Mouse (Mus musculus): ENCODE data around the gene Skil. TPM values are rescaled to one million over a fixed set of nuclear protein-coding genes. Genes with fewer than 3 reads are reported as not detected.
A peak's percentile ranks its signal among the peaks of the same experiment; 100 is the strongest.

The Skil gene
- polyA plus RNA-seq, 1 experiment from 2014 or later = 14.2 TPM

DNA sequence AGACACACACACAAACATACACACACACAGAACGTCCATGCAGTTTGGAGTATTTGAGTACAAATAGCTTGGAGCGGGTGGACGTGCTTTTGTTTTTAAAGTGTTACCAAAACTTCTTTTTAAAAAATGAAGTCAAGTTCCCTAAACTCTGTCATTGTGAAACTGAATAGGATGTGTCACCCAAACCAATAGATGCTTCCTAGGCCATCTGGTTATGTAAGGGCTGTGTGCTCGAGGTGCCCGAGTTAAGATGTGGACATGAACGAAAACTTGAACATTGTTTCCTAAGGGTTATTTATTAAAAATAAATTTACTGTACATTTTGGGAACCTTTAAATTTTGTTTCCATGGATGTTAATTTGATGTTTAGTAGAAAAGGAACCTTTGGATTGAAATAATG is 11.7 kb downstream of the Skil start:
- Histone ChIP-seq H3K4me1 (ENCODE audit: control insufficient read depth, insufficient read depth, low read length) (peaks cover 5% of the 10 kb centered on the region), H3K36me3 (ENCODE audit: control insufficient read depth, insufficient read depth, low read length) (no peaks in the 10 kb centered on the region), H3K9ac (ENCODE audit: low read depth, low read length) (no peak overlapping the region), H3K4me3 (ENCODE audit: low read length) (no peak overlapping the region), H3K27me3 (replicated peaks; ENCODE audit: control insufficient read depth, insufficient read depth, low read length) (no peaks in the 10 kb centered on the region), H3K9me3 (ENCODE audit: control insufficient read depth, low read length) (no peaks in the 10 kb centered on the region), H3K27ac (ENCODE audit: low read length) (no peak overlapping the region), H3K4me2 (ENCODE audit: low read depth, low read length) (no peak overlapping the region)
- WGBS = 89% methylated on average over 6 of the region's 6 CpGs
- no peak for ATAC-seq

DNA sequence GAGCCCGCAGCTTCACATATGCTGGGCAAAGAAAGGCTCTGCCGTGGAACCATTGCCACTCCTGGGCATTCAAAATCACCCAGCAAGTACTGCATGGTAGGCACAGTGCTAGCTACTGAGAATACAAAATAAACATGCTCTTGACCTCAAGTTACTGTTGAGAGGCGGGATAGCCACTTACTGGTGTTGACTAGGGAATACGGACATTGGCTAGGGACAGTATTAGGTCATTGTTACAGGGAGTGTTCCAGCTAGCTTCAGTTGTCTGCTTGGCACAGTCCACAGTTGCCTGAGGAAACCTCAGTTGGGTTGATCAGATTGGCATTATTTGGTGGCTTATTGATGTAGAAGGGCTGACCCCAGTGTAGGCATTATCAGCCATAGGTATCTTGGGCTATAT is 12.8 kb downstream of the Skil start:
- no peak for ATAC-seq
- H3K4me2 ChIP-seq (ENCODE audit: low read depth, low read length) = no peak overlapping the region

DNA sequence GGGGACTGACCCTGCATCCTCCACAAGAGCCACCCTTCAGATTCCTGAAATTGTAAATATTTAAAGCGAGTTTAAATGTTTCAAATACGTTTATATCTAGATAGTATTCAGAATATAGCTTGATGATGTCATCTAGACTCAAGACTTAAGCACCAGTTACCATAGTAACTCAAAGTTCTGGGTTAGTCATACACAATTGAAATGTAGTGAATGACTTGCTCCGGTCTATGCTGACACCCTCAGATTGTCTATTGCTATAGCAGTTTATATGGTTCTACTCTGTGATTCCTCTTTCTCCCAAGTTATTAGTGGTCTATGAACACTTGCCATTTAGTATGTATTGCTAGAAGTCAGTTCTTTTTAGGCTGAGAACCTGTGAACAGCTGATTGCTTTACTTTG is 14.2 kb downstream of the Skil start:
- Histone ChIP-seq H3K9ac (ENCODE audit: low read depth, low read length) (no peak overlapping the region), H3K4me1 (ENCODE audit: control insufficient read depth, insufficient read depth, low read length) (peaks cover 3% of the 10 kb centered on the region), H3K4me3 (ENCODE audit: low read length) (no peak overlapping the region), H3K27ac (ENCODE audit: low read length) (no peak overlapping the region), H3K27me3 (replicated peaks; ENCODE audit: control insufficient read depth, insufficient read depth, low read length) (no peaks in the 10 kb centered on the region), H3K4me2 (ENCODE audit: low read depth, low read length) (no peak overlapping the region), H3K36me3 (ENCODE audit: control insufficient read depth, insufficient read depth, low read length) (peaks cover 2% of the 10 kb centered on the region), H3K9me3 (ENCODE audit: control insufficient read depth, low read length) (no peaks in the 10 kb centered on the region)
- WGBS = 62% methylated on average over 3 of the region's 3 CpGs
- peak; percentile 46; the same call in 1 of the 2 replicates for ATAC-seq

More for the DNA sequence above, 12.8 kb downstream of the Skil start:
- Histone ChIP-seq H3K27me3 (replicated peaks; ENCODE audit: control insufficient read depth, insufficient read depth, low read length) (no peaks in the 10 kb centered on the region), H3K36me3 (ENCODE audit: control insufficient read depth, insufficient read depth, low read length) (no peaks in the 10 kb centered on the region), H3K27ac (ENCODE audit: low read length) (no peak overlapping the region), H3K9ac (ENCODE audit: low read depth, low read length) (no peak overlapping the region), H3K4me3 (ENCODE audit: low read length) (no peak overlapping the region), H3K9me3 (ENCODE audit: control insufficient read depth, low read length) (no peaks in the 10 kb centered on the region), H3K4me1 (ENCODE audit: control insufficient read depth, insufficient read depth, low read length) (peaks cover 4% of the 10 kb centered on the region)
- WGBS = 85% methylated on average over 4 of the region's 4 CpGs

DNA sequence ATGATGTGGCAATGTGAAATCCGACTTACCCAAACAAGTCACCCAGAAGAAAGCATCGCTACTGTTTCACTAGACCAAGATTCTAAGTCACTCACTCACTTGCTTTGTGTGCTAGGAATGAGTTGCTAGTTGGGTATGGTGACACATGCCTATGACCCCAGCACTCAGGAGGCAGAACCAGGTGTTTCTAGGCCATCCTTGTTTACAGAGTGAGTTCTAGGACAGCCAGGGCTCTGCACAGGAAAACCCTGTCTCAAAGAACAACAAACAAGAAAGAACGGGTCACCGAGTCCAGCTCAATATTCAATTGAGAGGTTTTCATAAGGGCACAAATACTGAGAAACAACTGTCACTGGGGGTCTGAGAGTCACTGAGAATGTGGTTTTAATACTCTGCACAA is 28.2 kb downstream of the Skil start:
- ATAC-seq = no peak

DNA sequence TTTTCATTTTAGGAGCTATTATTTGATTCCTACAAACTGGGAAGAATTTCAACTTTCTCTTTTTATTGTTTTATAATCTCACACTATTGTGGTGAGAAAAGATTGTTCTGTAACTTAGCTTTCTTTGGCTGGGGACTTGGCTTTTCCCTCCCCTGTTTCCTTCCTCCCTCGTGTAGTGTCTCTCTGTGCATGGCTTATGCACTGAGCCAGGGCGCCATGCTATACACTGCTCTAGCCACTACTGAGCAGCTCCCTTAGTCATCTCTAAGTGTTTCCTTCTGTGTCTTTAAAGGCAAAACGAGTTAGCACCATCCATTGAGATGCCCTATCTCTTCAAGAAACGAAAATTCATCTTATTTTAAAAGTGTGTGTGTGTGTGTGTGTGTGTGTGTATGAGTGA is 31.4 kb downstream of the Skil start:
- no peak overlapping the region for H3K27ac ChIP-seq (ENCODE audit: low read length)
- ATAC-seq = no peak
- no peaks in the 10 kb centered on the region for H3K9me3 ChIP-seq (ENCODE audit: control insufficient read depth, low read length)
- no peak overlapping the region for H3K4me2 ChIP-seq (ENCODE audit: low read depth, low read length)
- peaks cover 6% of the 10 kb centered on the region; the same call in 1 of the 2 replicates for H3K36me3 ChIP-seq (ENCODE audit: control insufficient read depth, insufficient read depth, low read length)
- 59% methylated on average over 4 of the region's 4 CpGs for WGBS
- no peaks in the 10 kb centered on the region for H3K27me3 ChIP-seq (replicated peaks; ENCODE audit: control insufficient read depth, insufficient read depth, low read length)
- H3K9ac ChIP-seq (ENCODE audit: low read depth, low read length) = no peak overlapping the region
- H3K4me1 ChIP-seq (ENCODE audit: control insufficient read depth, insufficient read depth, low read length) = no peaks in the 10 kb centered on the region
- no peak overlapping the region for H3K4me3 ChIP-seq (ENCODE audit: low read length)

More for the DNA sequence above, 28.2 kb downstream of the Skil start:
- Histone ChIP-seq H3K27me3 (replicated peaks; ENCODE audit: control insufficient read depth, insufficient read depth, low read length) (no peaks in the 10 kb centered on the region), H3K4me3 (ENCODE audit: low read length) (no peak overlapping the region), H3K36me3 (ENCODE audit: control insufficient read depth, insufficient read depth, low read length) (peaks cover 6% of the 10 kb centered on the region; the same call in 1 of the 2 replicates), H3K4me1 (ENCODE audit: control insufficient read depth, insufficient read depth, low read length) (no peaks in the 10 kb centered on the region), H3K9me3 (ENCODE audit: control insufficient read depth, low read length) (no peaks in the 10 kb centered on the region), H3K4me2 (ENCODE audit: low read depth, low read length) (no peak overlapping the region), H3K9ac (ENCODE audit: low read depth, low read length) (no peak overlapping the region), H3K27ac (ENCODE audit: low read length) (no peak overlapping the region)
- 89% methylated on average over 4 of the region's 4 CpGs for WGBS

DNA sequence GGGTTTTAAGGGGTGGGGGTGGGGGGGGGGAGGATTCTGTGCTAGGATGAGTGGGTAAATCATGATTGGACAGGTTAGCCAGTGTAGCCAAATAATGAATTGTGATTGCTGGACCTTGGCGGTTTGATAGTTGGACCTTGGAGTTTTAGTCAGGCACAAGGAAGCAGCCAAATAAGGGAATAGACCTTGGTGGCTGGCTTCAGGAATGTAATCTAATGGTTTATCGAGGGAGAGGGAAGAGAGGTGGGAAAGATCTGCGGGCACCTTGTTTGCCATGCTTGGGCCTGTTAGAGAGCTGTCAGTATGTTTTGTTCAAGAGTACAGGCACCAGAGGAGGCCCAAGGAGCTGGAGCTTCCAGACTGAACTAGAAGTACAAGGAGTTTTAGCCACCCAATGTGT is 32.0 kb downstream of the Skil start:
- ATAC-seq = peak; percentile 6; the same call in 1 of the 2 replicates
- Histone ChIP-seq H3K4me3 (ENCODE audit: low read length) (no peak overlapping the region), H3K27ac (ENCODE audit: low read length) (no peak overlapping the region), H3K4me1 (ENCODE audit: control insufficient read depth, insufficient read depth, low read length) (no peaks in the 10 kb centered on the region), H3K27me3 (replicated peaks; ENCODE audit: control insufficient read depth, insufficient read depth, low read length) (no peaks in the 10 kb centered on the region), H3K9ac (ENCODE audit: low read depth, low read length) (no peak overlapping the region), H3K36me3 (ENCODE audit: control insufficient read depth, insufficient read depth, low read length) (peaks cover 6% of the 10 kb centered on the region; the same call in 1 of the 2 replicates), H3K9me3 (ENCODE audit: control insufficient read depth, low read length) (no peaks in the 10 kb centered on the region), H3K4me2 (ENCODE audit: low read depth, low read length) (no peak overlapping the region)
- 62% methylated on average over 3 of the region's 3 CpGs for WGBS

DNA sequence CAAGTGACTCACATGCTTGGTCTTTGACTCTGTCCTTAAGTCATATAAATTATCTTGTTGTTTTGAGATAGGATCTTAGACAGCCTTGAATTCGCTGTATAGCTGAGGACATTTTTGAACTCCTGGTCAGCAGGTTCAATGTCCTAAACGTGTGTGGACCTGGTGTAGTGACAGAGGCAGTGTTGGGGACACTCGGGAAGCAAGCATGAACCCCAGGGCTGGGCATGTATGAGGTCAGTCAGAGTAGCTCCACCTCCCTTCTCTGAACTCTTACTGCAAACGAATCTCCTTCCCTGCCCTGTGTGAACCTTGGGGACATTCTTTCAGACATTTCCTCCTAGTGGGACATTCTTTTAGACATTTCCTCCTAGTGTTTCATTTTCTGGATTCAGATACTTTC is 34.9 kb downstream of the Skil start:
- H3K27me3 ChIP-seq (replicated peaks; ENCODE audit: control insufficient read depth, insufficient read depth, low read length) = no peaks in the 10 kb centered on the region
- WGBS = 38% methylated on average over 4 of the region's 4 CpGs
- no peak overlapping the region for H3K4me3 ChIP-seq (ENCODE audit: low read length)
- peak; percentile 78 for ATAC-seq
- H3K27ac ChIP-seq (ENCODE audit: low read length) = no peak overlapping the region
- no peak overlapping the region for H3K4me2 ChIP-seq (ENCODE audit: low read depth, low read length)
- peaks cover 7% of the 10 kb centered on the region for H3K4me1 ChIP-seq (ENCODE audit: control insufficient read depth, insufficient read depth, low read length)
- no peaks in the 10 kb centered on the region for H3K9me3 ChIP-seq (ENCODE audit: control insufficient read depth, low read length)
- no peaks in the 10 kb centered on the region for H3K36me3 ChIP-seq (ENCODE audit: control insufficient read depth, insufficient read depth, low read length)
- H3K9ac ChIP-seq (ENCODE audit: low read depth, low read length) = no peak overlapping the region

DNA sequence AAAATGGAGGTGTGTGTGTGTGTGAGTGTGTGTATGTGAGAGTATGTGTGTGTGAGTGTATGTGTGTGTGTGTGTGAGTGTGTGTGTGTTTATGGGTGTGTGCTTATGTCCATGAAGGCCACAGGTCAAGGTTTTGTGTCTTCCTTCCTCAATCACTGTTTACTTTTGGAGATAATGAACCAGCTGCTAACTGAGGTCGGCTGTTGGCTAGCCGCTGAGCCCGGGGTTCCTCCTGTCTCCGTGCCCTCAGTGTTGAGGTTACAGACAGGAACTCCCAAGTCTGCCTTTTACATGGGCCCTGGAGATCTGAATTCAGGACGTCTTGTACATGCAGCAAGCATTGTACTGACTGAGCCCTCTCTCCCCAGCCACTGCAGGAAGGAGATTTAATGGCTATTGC is 38.8 kb downstream of the Skil start:
- peak overlapping the region; percentile 41 for H3K27ac ChIP-seq (ENCODE audit: low read length)
- ATAC-seq = peak; percentile 30
- 19% methylated on average over 5 of the region's 5 CpGs for WGBS

DNA sequence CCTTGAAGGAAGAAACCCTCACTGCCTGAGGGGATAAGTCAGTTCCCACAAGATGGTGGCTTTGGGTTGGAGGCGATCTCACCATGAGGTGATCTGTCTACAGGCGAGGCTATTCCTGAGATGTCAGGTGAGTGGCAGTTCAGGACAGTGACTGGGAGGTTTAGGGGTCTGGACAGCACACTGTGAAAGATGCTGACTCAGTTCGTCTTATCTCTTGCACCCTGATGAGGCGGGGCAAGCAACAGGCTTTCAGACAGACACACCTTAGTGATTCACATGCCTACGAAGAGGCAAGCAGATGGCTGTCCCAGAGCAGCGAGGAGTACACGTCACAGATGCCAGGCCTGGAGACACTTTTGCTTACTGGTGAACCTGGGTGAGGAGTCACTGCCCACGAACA is 39.4 kb downstream of the Skil start:
- peak overlapping the region; percentile 41 for H3K27ac ChIP-seq (ENCODE audit: low read length)
- H3K9me3 ChIP-seq (ENCODE audit: control insufficient read depth, low read length) = no peaks in the 10 kb centered on the region
- no peaks in the 10 kb centered on the region for H3K27me3 ChIP-seq (replicated peaks; ENCODE audit: control insufficient read depth, insufficient read depth, low read length)
- H3K4me1 ChIP-seq (ENCODE audit: control insufficient read depth, insufficient read depth, low read length) = peaks cover 7% of the 10 kb centered on the region
- ATAC-seq = peak; percentile 84
- 59% methylated on average over 8 of the region's 8 CpGs for WGBS
- H3K4me3 ChIP-seq (ENCODE audit: low read length) = no peak overlapping the region
- no peak overlapping the region for H3K9ac ChIP-seq (ENCODE audit: low read depth, low read length)
- H3K4me2 ChIP-seq (ENCODE audit: low read depth, low read length) = no peak overlapping the region
- no peaks in the 10 kb centered on the region for H3K36me3 ChIP-seq (ENCODE audit: control insufficient read depth, insufficient read depth, low read length)

More for the DNA sequence above, 38.8 kb downstream of the Skil start:
- Histone ChIP-seq H3K4me3 (ENCODE audit: low read length) (no peak overlapping the region), H3K4me2 (ENCODE audit: low read depth, low read length) (no peak overlapping the region), H3K4me1 (ENCODE audit: control insufficient read depth, insufficient read depth, low read length) (peaks cover 7% of the 10 kb centered on the region), H3K36me3 (ENCODE audit: control insufficient read depth, insufficient read depth, low read length) (no peaks in the 10 kb centered on the region), H3K9me3 (ENCODE audit: control insufficient read depth, low read length) (no peaks in the 10 kb centered on the region), H3K27me3 (replicated peaks; ENCODE audit: control insufficient read depth, insufficient read depth, low read length) (no peaks in the 10 kb centered on the region), H3K9ac (ENCODE audit: low read depth, low read length) (no peak overlapping the region)

DNA sequence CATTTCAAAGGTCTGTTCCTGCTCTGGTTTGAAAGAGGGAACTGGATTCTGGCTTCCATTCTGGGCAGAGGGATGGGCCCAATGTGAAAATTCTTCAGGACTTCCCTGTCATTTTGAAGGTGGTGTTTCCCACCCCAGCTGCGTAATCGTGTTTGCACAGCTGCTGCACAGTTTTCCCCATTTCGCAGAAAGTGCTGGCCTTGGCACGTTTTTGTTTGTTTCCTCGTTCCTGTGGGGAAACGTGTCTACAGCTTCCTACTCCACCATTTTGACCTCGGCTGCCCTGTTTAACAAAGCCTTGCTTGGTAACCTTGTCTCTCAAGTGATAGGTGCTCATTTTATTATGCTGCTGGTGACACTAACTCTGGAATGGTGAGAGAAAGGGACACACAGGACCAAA is 39.8 kb downstream of the Skil start:
- H3K9me3 ChIP-seq (ENCODE audit: control insufficient read depth, low read length) = no peaks in the 10 kb centered on the region
- no peak overlapping the region for H3K4me2 ChIP-seq (ENCODE audit: low read depth, low read length)
- 0 out of 2 replicates have a peak overlapping the region, but pooled peaks have one; percentile 3 for H3K27ac ChIP-seq (ENCODE audit: low read length)
- peaks cover 7% of the 10 kb centered on the region for H3K4me1 ChIP-seq (ENCODE audit: control insufficient read depth, insufficient read depth, low read length)
- no peaks in the 10 kb centered on the region for H3K36me3 ChIP-seq (ENCODE audit: control insufficient read depth, insufficient read depth, low read length)
- no peaks in the 10 kb centered on the region for H3K27me3 ChIP-seq (replicated peaks; ENCODE audit: control insufficient read depth, insufficient read depth, low read length)
- ATAC-seq = peak; percentile 27
- WGBS = 40% methylated on average over 7 of the region's 7 CpGs
- H3K4me3 ChIP-seq (ENCODE audit: low read length) = no peak overlapping the region
- H3K9ac ChIP-seq (ENCODE audit: low read depth, low read length) = no peak overlapping the region
